ENCODE assay signal across 21 mouse cellular contexts in genomic region chr15:9472167-9472566, GRCm38 (mm10). TPM values are rescaled to one million over a fixed set of nuclear protein-coding genes. Genes with fewer than 3 reads are reported as not detected.
A peak's percentile ranks its signal among the peaks of the same experiment; 100 is the strongest.
DNase-seq lines count a peak whose midpoint lies in the region; ATAC-seq lines count a peak whose summit lies in the region.
"Had no signal": no experiment of that assay in that cellular context is flagged by ENCODE, and none has a peak within 500 bp of the region (broad histone marks: within the 10 kb centered on the region; RNA-seq: fewer than 3 reads in every experiment).

No protein-coding gene starts in this region.

- H3K9me3 ChIP-seq in erythroblast, embryonic 14.5 days (ENCODE audit: control insufficient read depth, low read length): no peaks in the 10 kb centered on the region
- H3K9me3 ChIP-seq: midbrain, embryonic 12.5 days had no signal

- H3K4me3 ChIP-seq in erythroblast, embryonic 14.5 days (replicated peaks): peak overlapping the region; percentile 57
- H3K4me3 ChIP-seq: embryonic facial prominence, embryonic 10.5 days; midbrain, embryonic 12.5 days had no signal

- no peaks in the 10 kb centered on the region for H3K27me3 ChIP-seq in erythroblast, embryonic 14.5 days (ENCODE audit: control insufficient read depth)
- H3K27me3 ChIP-seq: midbrain, embryonic 12.5 days had no signal

- peaks cover 63% of the 10 kb centered on the region for H3K4me1 ChIP-seq in erythroblast, embryonic 14.5 days (ENCODE audit: control insufficient read depth)
- H3K4me1 ChIP-seq: embryonic facial prominence, embryonic 10.5 days; midbrain, embryonic 12.5 days had no signal

- peak; percentile 42 for DNase-seq in T-cell, adult 2 months (ENCODE audit: low spot score)
- DNase-seq in induced T-regulatory cell, adult 2 months (ENCODE audit: low read depth): peak; percentile 60
- DNase-seq in layer of hippocampus, adult 9-10 months (ENCODE audit: low spot score): no peak
- DNase-seq in gastrocnemius, postnatal 25 days: no peak
- DNase-seq in urinary bladder, adult 18-20 months (ENCODE audit: low spot score in 2 of 2): no peak
- DNase-seq: adrenal gland, postnatal 36 days; cerebellum, adult 11 months; cerebellum, postnatal 14 days; kidney, postnatal 4 days; lung, postnatal 36 days; retina, postnatal 1 day had no signal

- no peak for ATAC-seq in erythroblast, adult 5-6 weeks (replicated peaks; ENCODE audit: low FRiP score, poor library complexity, severe bottlenecking)
- 0 out of 2 replicates have a peak, but pooled peaks have one; percentile 17 for ATAC-seq in megakaryocyte progenitor cell, adult 5-6 weeks (replicated peaks; ENCODE audit: poor library complexity)
- ATAC-seq: forebrain, embryonic 16.5 days had no signal

- H3K36me3 ChIP-seq in erythroblast, embryonic 14.5 days (ENCODE audit: control insufficient read depth): no peaks in the 10 kb centered on the region
- H3K36me3 ChIP-seq: embryonic facial prominence, embryonic 10.5 days; midbrain, embryonic 12.5 days had no signal

RNA-seq across cellular contexts. Expression of gene Capsl, which starts 36.3 kb away (rescaled TPM):
- polyA plus RNA-seq in erythroblast, embryonic 14.5 days (2012): not detected in 2 replicates
- total RNA-seq in erythroblast, adult 5-6 weeks (2015; ENCODE audit: low replicate concordance): not detected in 2 replicates
- not detected in 2 replicates for total RNA-seq in erythroblast, adult 5-6 weeks (2017; ENCODE audit: low replicate concordance)
- 1.2 and 2.1 TPM in 2 replicates for total RNA-seq in megakaryocyte progenitor cell, adult 5-6 weeks (2015)
- total RNA-seq in megakaryocyte progenitor cell, adult 5-6 weeks (2017): 0.83 and 0.88 TPM in 2 replicates
- not detected for total RNA-seq in gastrocnemius, postnatal 25 days (2021)
- total RNA-seq: adrenal gland, postnatal 36 days; gastrocnemius, adult 18-20 months; heart, adult 8-10 months had no signal
- polyA plus RNA-seq: liver, adult 2 months had no signal

RNA-seq across cellular contexts. Expression of gene Il7r, which starts 57.8 kb away (rescaled TPM):
- polyA plus RNA-seq in erythroblast, embryonic 14.5 days (2012): 0.01 and 0.02 TPM in 2 replicates
- total RNA-seq in erythroblast, adult 5-6 weeks (2015; ENCODE audit: low replicate concordance): 1.9 and 2.1 TPM in 2 replicates
- total RNA-seq in erythroblast, adult 5-6 weeks (2017; ENCODE audit: low replicate concordance): 1.3 and 2.3 TPM in 2 replicates
- total RNA-seq in megakaryocyte progenitor cell, adult 5-6 weeks (2015): 0.56 and 1.2 TPM in 2 replicates
- total RNA-seq in megakaryocyte progenitor cell, adult 5-6 weeks (2017): 0.42 and 2.9 TPM in 2 replicates
- total RNA-seq in gastrocnemius, postnatal 25 days (2021): under 1 TPM; 0.08 to 0.11 TPM
- polyA plus RNA-seq: embryonic facial prominence, embryonic 10.5 days; forebrain, embryonic 16.5 days; kidney, embryonic 14.5 days; midbrain, embryonic 12.5 days had no signal

Comparison
In these comparisons a context has a peak if more than half of its experiments do, and no peak if none do; other contexts are left out.
1. DNase-seq: peak in T-cell, adult 2 months (single experiment) and induced T-regulatory cell, adult 2 months (single experiment); none in layer of hippocampus, adult 9-10 months (single experiment), gastrocnemius, postnatal 25 days (single experiment) and urinary bladder, adult 18-20 months (0 of 2).